Mouse (Mus musculus) ES-Bruce4 (cell line): ENCODE results near the gene Slit3. TPM values are rescaled to one million over a fixed set of nuclear protein-coding genes. Genes with fewer than 3 reads are reported as not detected.

Experiments
- H3K27ac ChIP-seq: 2 replicates; pipeline ENCODE4 v1.5.1; 2012; ENCODE audit warnings: low read length, inconsistent platforms; ENCODE audit not compliant: insufficient read depth
- H3K27me3 ChIP-seq: 2 replicates; pipeline ENCODE4 v1.6.1; 2012; ENCODE audit warnings: mild to moderate bottlenecking, low read length, inconsistent platforms; ENCODE audit not compliant: control insufficient read depth, poor library complexity, insufficient read depth, severe bottlenecking
- H3K36me3 ChIP-seq: 2 replicates; pipeline ENCODE4 v1.6.1; 2012; ENCODE audit warnings: inconsistent platforms, mild to moderate bottlenecking, low read length, moderate library complexity; ENCODE audit not compliant: control insufficient read depth, poor library complexity, insufficient read depth, severe bottlenecking
- H3K4me1 ChIP-seq: one replicate; pipeline ENCODE4 v1.8.1; 2011; ENCODE audit warnings: low read length; ENCODE audit not compliant: control insufficient read depth, insufficient read depth
- H3K4me3 ChIP-seq: 2 replicates; pipeline ENCODE4 v1.5.1; 2011; ENCODE audit warnings: low read depth, mild to moderate bottlenecking, low read length
- H3K9ac ChIP-seq: 2 replicates; pipeline ENCODE4 v1.6.1; 2012; ENCODE audit warnings: low read depth, mild to moderate bottlenecking, inconsistent platforms; ENCODE audit not compliant: poor library complexity, severe bottlenecking
- H3K9me3 ChIP-seq: replicated peaks from 2 replicates; pipeline ENCODE4 v1.6.1; 2012; ENCODE audit warnings: mild to moderate bottlenecking, low read length, inconsistent platforms; ENCODE audit not compliant: control insufficient read depth, poor library complexity, insufficient read depth, severe bottlenecking
- CTCF ChIP-seq: IDR thresholded peaks from one replicate; pipeline ENCODE4 v1.8.1; 2011; ENCODE audit warnings: low read depth, low read length
- EP300 ChIP-seq: IDR thresholded peaks from 2 replicates; pipeline ENCODE4 v1.6.1; 2011; ENCODE audit warnings: low read depth, low read length; ENCODE audit not compliant: insufficient read depth
- POLR2A ChIP-seq: IDR thresholded peaks from one replicate; pipeline ENCODE4 v1.8.1; 2011; ENCODE audit warnings: low read length; ENCODE audit not compliant: insufficient read depth
- polyA plus RNA-seq: library from polyadenylated mRNA; stranded (reverse); fragments of >200 nt; gene quantifications from 2 replicates; pipeline ENCODE4 v1.2.4, GENCODE M21; 2011; ENCODE audit warnings: low read depth; ENCODE audit not compliant: missing spikeins, insufficient read depth, insufficient read length

The Slit3 gene
- polyA plus RNA-seq, 1 experiment = 2.8 TPM

GRCm38 (mm10) chr11:35163396-35163795, 42.4 kb downstream of the Slit3 start:
- no peaks in the 10 kb centered on the region for H3K36me3 ChIP-seq
- H3K9me3 ChIP-seq = 0 out of 2 replicates have a peak, but pooled peaks cover 3% of the 10 kb centered on the region
- TF ChIP-seq EP300 = no peak
- no peak for TF ChIP-seq CTCF
- no peak for TF ChIP-seq POLR2A
- H3K27ac ChIP-seq = no peak overlapping the region
- H3K27me3 ChIP-seq = no peaks in the 10 kb centered on the region
- H3K9ac ChIP-seq = no peak overlapping the region
- H3K4me1 ChIP-seq = no peaks in the 10 kb centered on the region
- H3K4me3 ChIP-seq = no peak overlapping the region

GRCm38 (mm10) chr11:35167176-35167575, 46.2 kb downstream of the Slit3 start:
- H3K27ac ChIP-seq = no peak overlapping the region

GRCm38 (mm10) chr11:35171505-35171904, 50.5 kb downstream of the Slit3 start:
- H3K4me3 ChIP-seq = no peak overlapping the region
- no peak for TF ChIP-seq POLR2A
- no peak for TF ChIP-seq EP300
- TF ChIP-seq CTCF = no peak
- 0 out of 2 replicates have a peak, but pooled peaks cover 3% of the 10 kb centered on the region for H3K9me3 ChIP-seq
- no peaks in the 10 kb centered on the region for H3K27me3 ChIP-seq
- no peaks in the 10 kb centered on the region for H3K4me1 ChIP-seq
- no peaks in the 10 kb centered on the region for H3K36me3 ChIP-seq
- no peak overlapping the region for H3K9ac ChIP-seq
- H3K27ac ChIP-seq = no peak overlapping the region

More at GRCm38 (mm10) chr11:35167176-35167575, 46.2 kb downstream of the Slit3 start:
- 0 out of 2 replicates have a peak, but pooled peaks cover 3% of the 10 kb centered on the region for H3K9me3 ChIP-seq
- no peak overlapping the region for H3K4me3 ChIP-seq
- H3K36me3 ChIP-seq = no peaks in the 10 kb centered on the region
- H3K9ac ChIP-seq = no peak overlapping the region
- no peaks in the 10 kb centered on the region for H3K4me1 ChIP-seq
- H3K27me3 ChIP-seq = no peaks in the 10 kb centered on the region
- TF ChIP-seq POLR2A = no peak
- TF ChIP-seq CTCF = no peak
- no peak for TF ChIP-seq EP300

GRCm38 (mm10) chr11:35177564-35177963, 56.5 kb downstream of the Slit3 start:
- no peaks in the 10 kb centered on the region for H3K9me3 ChIP-seq

GRCm38 (mm10) chr11:35178144-35178817, 57.3 kb downstream of the Slit3 start:
- no peak overlapping the region for H3K27ac ChIP-seq

More at GRCm38 (mm10) chr11:35177564-35177963, 56.5 kb downstream of the Slit3 start:
- no peaks in the 10 kb centered on the region for H3K36me3 ChIP-seq
- no peak overlapping the region for H3K4me3 ChIP-seq
- H3K4me1 ChIP-seq = no peaks in the 10 kb centered on the region
- no peaks in the 10 kb centered on the region for H3K27me3 ChIP-seq
- TF ChIP-seq POLR2A (no peak), EP300 (no peak), CTCF (no peak)
- no peak overlapping the region for H3K27ac ChIP-seq
- no peak overlapping the region for H3K9ac ChIP-seq

GRCm38 (mm10) chr11:35179305-35179704, 58.3 kb downstream of the Slit3 start:
- Histone ChIP-seq H3K9me3 (no peaks in the 10 kb centered on the region), H3K9ac (no peak overlapping the region), H3K27me3 (no peaks in the 10 kb centered on the region), H3K4me1 (no peaks in the 10 kb centered on the region), H3K4me3 (no peak overlapping the region), H3K27ac (no peak overlapping the region), H3K36me3 (no peaks in the 10 kb centered on the region)
- TF ChIP-seq CTCF (no peak), POLR2A (no peak), EP300 (no peak)

More at GRCm38 (mm10) chr11:35178144-35178817, 57.3 kb downstream of the Slit3 start:
- no peaks in the 10 kb centered on the region for H3K4me1 ChIP-seq
- H3K36me3 ChIP-seq = no peaks in the 10 kb centered on the region
- peak overlapping the region; percentile 31 for H3K4me3 ChIP-seq
- no peaks in the 10 kb centered on the region for H3K27me3 ChIP-seq
- no peak for TF ChIP-seq EP300
- no peak for TF ChIP-seq CTCF
- TF ChIP-seq POLR2A = no peak
- H3K9me3 ChIP-seq = no peaks in the 10 kb centered on the region
- H3K9ac ChIP-seq = no peak overlapping the region
